Mouse (Mus musculus): Measurements from ENCODE around the gene Pip4k2a.

DNA sequence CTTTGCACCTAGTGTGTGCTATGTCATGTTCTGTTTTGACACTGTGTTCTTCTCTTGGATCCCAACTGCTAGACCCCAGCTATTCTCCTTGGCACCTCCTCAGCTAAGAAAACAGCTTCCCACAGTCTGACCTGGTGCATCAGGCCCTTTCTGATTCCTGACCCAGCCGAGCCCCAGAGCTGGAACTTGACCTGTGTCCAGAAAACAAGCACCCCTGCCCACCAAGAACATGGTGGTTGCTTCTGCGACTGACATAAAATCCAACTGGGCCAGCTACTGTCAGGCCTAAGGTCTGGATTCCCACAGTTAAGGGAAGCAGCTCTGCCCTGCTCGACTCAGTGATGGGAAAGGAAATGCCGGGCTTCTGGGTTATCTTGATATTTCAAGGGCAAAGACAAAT, 54.6 kb downstream of the Pip4k2a start:
- TF ChIP-seq POLR2A (IDR thresholded peaks at IDR 0.05; ENCODE audit: low read depth, low read length) (no peak), CTCF (conservative IDR thresholded peaks at IDR 0.05; ENCODE audit: insufficient read depth, insufficient read length, low read depth, low read length) (no peak)
